Mouse (Mus musculus) spleen, postnatal 14 days (tissue): ENCODE results near the gene Frmpd1.
A peak's percentile ranks its signal among the peaks of the same experiment; 100 is the strongest.

ENCODE experiments used
- DNase-seq, 2 experiments: peaks; one replicate each; pipeline ENCODE4 v3.0.0; 2021 to 2022; ENCODE audit warnings: low spot score in 2 of 2

Frmpd1 gene

DNA sequence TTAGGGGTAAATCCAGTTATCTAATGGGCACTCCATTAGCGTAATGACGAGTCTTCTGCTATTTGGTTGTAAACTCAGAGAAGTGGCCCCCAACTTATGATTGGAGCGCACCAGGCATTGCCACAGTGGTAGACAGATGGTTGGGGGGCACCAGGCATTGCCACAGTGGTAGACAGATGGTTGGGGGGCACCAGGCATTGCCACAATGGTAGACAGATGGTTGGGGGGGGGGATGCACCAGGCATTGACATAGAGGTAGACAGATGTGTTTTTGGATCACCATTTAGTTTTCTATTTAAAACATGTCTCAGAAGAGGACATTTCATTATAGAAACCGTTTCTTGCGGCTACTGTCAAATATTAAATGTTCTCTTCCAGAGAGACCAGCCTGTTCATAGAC lies 53.6 kb downstream of the Frmpd1 start:
- no peak for DNase-seq

DNA sequence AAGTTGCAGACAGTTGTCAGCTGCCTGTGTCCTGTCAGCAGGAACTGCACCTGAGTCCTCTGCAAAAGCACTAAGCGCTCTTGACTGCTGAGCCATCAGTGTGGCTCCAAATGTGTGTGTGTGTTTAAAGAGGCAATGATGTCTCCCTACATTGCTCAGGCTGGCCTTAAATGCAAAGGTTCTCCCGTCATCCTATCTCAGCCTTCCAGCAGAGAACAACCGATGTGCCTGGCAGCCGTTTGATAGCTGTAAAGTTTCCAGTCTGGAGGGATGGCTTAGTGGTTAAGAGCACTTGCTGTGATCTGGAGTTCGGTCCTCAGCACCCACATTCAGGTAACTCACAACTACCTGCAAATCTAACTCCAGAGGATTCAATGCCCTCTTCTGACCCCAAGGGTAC lies 56.7 kb downstream of the Frmpd1 start:
- no peak for DNase-seq

DNA sequence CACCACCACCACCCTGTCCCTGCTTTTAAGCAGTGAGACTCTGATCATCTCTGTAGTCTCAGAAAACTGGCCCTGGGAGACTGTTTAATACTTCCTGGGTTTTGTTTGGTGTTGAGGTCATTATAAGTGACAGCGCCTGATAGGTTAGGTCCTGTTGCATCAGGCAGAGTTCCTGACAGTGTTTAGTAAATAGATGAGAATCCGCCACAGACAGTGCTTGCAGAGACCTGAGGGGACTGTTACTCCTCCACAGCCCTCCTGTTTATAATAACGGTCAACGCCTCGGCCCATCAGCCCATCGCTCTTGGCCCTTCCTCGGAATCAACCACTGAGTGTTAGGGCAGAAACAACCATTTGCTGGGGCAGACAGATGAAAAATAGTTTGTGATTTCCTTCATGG lies 57.5 kb downstream of the Frmpd1 start:
- no peak for DNase-seq

DNA sequence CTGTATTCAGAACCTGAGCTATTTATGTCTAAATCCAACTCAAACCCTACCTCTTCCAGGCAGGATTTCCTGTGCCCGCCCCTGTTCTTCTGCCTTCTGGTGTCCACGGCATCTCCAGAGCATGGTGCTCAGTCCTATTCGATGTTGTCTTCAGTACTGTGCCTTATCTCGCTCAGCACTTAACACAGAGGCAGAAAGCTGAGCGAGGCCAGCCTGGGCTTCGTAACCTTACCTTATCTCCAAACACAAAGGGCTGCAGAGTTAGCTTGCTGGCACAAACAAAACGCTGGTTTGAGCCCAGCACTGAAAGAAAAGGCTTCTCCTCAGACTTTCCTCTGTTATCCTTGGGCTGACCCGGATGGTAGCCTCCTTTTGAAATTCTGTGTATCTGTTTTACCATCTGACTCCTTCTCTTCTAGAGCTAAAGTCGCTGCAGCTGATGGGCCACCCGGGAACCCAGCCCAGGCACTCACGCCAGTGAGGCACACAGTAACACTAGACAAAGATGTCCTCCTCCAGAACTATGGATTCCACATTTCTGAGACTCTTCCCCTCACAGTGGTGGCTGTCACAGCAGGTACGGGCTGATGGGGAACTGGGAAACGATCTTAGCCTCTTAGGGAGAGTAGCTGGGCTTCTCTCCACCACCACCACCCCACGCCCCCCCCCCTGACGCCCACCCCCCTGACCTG lies 58.7 kb downstream of the Frmpd1 start:
- DNase-seq = no peak

DNA sequence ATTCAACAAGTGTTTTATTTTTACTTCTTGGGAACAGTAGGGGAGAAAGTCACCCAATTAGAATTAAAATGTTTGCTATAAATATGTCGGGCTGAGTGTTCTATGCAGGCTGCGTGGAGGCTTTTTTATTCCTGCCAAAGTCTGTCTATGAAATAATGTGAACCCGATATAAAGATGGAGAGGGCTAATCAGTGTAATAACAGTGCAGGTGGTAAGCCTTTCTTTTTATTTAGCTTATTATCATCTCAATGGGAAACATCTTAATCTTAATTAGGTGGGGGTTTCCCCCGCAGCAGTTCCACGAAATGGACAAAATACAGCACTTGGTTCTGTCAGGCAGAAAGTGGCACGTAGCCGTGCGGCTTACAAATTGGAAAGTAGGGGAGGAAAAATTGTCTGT lies 66.6 kb downstream of the Frmpd1 start:
- no peak for DNase-seq

DNA sequence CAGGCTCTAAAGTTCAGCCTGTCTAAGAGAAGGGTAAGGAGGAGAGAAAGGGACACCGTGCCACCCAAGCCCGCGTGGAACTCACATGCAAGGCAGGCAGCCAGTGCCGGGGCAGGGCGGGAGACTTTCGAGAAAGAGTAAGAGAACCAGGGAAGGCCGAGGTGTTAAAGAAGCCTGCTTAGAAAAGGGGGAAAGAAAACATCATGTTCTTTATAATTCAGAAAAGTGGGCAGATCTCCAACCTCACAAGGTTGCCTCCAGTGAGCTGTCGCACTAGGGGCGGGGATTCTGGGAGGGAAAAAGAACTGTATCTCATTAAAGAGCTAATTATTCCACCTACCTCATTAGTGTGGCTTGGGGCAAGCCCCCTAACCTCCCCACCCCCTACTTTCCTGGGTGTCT lies 68.2 kb downstream of the Frmpd1 start:
- DNase-seq = no peak

DNA sequence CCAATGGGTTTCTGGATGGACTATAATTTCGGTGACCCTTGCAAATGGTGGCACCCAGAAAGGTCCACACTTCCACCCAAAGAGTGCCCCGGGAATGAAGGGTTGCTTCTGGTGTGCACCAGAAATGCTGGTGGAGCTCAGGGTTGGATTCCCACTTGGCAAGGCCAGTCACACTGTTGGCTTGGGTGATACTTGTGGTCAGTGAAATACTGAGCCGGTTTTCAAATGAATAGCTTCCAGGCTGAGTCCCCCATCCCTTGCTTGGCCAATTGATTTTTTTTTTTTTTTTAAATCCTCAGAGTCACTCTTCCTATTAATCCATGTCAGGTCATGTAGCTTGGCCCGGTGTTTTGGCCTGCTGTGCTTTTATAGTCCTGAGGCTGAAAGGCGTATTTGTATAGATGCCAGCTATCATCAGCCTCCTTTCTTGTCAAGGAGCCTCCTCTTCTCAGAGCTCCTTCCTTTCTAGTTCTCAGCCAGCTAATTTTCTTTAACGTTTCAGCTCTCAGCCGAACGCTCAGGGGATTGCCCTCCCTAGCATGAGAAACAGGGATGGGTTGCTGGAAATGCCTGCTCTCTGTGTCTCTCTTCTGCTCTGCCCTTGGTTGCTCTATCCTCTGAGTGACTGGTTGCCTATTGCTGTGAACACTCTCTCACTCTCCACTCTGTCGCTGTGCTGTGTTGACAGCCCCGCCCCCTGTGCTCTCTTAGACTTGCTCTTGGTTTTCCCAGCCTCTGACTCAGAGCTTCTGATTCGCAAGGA lies 69.3 kb downstream of the Frmpd1 start:
- DNase-seq = no peak

DNA sequence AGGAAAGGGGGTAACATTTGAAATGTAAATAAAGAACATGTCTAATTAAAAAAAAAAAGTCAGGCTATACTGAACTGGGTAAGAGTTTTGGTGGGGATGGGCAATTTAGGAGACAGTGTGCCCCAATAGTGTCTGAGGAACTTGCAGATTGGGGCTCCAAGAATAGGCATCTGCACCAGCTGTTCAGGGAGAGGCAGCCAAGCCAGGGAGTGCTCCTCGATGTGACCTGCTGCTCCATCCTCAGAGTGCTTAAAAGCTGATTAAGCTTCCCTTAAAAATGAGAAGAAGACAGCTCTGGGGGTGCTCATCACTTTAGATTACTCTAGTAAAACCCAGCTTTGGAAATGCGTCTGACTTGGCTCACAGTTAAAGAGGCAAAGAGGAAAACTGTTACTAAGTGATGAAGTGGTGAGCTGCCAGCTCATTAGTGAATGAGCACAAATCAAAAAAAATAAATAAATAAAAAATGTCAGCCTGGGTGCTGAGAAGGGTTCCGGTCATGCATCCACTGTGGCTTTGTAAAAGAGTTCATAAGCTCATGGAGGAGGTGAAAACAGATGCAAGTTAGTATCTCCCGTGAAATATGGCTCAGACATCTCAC lies 74.7 kb downstream of the Frmpd1 start:
- DNase-seq = no peak

DNA sequence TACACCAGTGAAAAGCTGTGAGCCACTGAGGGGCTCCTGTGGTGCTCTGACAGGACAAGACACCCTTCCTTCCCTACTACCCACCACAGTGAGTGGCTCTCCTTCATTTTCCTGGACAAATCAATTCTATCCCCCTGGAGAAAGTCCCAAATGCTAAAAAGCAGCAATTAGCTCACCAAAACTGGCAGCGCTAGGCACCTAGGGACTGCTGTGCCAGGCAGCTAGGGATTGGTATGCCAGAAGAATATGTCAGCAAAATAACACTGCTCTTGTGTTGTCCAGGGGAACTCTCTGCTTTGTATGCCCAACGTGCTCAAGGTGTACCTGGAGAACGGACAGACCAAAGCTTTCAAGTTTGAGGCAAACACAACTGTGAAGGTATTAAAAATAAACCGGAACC lies 76.9 kb downstream of the Frmpd1 start:
- no peak for DNase-seq

DNA sequence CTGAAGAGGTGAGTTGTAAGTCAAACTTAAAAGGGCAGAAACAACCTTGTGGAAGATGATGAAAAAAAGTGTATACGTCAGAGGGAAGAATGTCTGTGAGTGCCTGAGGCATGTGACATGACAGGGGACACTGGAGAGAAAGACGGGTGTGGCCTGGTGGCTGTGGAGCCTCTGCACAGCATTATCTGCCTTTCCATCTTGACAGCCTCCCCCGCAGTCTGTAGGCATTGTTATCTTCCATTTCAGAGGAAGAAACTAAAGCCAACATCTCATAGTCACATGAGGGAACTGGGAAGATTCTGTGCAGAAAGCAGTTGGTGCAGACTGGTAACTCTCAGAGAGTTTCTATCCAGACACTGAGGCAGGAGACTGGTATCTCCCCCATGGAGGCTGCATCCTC lies 83.2 kb downstream of the Frmpd1 start:
- DNase-seq = no peak

DNA sequence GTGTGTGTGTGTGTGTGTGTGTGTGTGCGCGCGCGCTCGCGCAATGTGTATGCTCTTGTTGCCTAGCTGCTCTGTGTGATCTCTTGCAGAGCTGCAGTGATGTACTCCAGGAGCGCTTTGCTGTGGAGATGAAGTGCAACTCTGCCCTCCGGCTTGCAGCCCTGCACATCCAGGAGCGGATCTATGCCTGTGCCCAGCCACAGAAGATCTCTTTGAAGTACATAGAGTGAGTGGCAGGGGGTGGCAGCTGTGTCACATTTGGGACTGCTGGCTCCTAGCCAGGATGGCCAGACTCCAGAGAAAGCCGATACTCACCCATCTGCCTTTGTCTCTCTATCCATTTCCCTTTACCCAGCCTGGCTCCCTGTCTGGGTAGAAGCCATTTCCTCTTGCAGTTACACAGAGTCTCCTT lies 86.4 kb downstream of the Frmpd1 start:
- DNase-seq = no peak

DNA sequence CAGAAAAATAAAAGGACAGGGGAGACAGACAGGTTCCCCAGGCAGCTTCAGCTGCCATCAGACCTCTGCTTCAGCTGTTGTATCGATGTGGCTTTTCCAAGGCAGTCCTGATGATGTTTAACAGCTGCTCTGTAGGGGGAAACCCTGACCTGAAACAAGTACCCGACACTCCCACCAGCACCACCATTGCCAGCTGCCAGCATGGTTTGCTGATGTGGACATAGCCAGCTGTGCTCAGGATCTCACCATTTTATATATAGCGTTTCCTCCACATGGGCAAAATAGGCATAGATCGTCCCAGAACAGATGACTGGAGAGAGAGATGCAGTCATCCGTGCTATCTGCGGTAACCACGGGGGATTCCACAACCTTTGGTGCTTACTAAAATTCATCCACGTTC lies 91.1 kb downstream of the Frmpd1 start:
- DNase-seq = no peak

DNA sequence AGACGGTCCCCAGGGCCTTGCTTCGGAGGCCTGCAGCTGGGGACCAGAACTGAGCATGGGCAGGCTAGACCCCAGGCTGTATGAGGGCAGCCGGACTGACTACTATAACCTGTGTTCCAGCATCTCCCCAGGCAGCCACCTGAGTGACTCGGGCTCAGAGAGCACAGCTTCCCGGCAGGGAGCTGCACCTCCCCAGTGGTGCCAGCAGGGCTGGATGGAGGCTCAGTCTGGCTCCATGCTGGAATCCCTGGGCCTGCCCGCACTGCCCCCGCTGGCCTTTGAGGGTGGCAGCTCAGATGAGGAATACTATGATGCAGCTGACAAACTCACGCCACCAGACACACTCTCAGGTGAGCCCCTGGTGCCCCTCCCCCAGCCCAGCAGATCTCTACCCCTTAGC lies 94.6 kb downstream of the Frmpd1 start:
- no peak for DNase-seq

DNA sequence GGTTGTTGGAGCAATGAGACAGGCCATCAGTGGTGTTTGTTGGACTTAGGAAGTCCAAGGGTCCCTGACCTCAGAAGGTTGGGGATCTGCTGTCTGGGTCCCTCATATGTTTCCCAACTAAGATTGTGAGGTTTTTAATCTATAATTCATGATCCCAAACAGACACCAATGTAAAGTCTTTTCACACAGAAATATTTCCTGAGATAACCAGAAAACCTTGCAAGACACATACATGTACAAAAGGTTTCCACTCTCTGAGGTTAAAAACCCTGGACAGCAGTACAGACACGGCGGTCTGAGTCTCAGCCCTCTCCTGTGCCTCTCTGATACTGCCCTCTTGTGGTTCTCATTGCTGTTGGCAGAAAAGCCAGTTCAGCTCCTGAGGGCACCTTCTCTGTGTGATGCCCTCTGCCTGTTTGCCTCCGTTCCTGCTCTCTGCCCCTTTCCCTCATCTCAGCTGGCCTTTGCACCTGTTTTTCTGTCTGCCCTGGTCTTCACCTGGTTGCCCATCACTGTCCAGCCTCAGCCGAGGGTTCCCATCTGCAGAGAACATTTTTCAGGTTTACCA lies 95.4 kb downstream of the Frmpd1 start:
- DNase-seq = peak in 1 of 2 experiments; percentile 42

DNA sequence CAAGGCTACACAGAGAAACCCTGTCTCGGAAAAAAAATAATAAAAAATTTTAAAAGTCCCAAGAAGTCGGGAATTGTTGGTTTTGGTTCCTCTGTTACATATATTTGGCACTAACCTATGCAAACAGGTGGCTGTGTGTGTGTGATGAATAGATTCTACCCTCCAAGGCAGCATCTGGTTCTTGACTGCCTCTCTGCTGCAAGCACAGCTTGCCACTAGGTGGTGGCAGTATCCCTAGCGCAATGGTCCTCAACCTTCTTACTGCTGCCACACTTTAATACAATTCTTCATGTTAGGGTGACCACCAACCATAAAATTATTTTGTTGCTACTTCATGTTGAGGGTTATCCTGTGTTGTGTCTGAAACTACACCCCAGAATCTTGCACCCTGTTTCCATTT lies 101.6 kb downstream of the Frmpd1 start:
- DNase-seq = no peak

DNA sequence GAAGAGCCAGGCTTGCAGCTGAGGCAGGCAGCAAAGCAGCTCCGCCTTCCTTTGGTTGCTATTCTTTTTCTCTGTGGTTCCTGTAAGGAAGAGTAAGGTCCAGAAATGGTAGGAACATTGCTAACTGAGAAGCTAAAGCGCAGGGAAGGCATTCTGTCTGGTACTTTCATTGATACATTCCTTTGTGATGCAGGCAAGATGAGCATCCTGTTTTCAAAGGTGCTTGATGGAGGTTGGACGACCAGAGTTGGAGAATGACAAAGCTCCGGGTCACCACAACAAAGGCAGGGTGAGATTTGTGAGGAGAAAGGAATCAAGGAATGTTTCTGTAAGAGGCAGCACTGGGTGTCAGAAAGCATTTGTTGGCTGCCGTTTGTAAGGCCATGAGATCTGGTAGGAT lies 103.2 kb downstream of the Frmpd1 start:
- no peak for DNase-seq

DNA sequence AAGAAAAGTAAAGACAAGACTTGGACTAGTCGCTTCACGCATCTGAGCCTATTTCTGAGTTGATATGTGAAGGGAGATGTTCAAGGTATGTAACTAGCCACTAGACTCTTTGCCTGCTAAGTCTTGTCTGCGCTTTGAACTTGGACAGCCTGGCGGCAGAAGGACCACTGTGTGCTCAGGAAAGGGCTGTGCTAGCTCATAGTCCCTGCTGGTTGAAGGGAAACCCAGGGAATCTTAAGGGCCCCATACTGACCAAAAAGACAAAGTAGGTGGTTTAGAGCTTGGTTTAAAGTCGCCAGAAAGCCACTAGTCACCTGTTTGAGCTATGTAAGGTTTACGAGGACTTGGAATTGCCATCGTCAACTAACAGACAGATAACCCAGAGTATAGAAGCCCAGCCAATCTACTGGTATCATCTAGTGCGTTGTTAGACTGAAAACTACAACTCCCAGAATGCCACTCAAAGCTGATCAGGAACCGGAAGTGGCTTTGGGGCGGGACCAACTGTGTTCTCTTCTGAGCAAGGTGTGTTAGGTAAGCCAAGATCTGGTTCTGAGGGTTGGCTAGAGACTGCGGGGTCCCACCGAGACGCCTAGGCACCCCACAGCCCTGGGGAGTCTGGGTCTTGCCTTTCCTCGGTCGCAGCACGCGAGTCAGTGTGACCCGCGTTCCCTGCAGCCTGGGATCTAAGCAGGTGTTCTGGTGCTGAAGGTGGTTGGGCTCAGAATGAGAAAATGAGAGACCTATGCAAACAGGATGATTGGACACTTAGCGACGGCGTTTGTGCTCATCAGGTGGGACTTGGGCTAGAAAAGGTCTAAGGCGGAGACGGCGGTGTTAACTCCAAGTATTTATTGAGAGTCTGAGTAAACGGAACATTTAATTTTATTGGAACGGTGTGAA lies 112.2 kb downstream of the Frmpd1 start, which contains the start of gene Trmt10b:
TSS of gene Trmt10b (plus strand) at position 466 of the 903 bp plus-strand sequence.
- DNase-seq = peak; percentile 36 to 60

DNA sequence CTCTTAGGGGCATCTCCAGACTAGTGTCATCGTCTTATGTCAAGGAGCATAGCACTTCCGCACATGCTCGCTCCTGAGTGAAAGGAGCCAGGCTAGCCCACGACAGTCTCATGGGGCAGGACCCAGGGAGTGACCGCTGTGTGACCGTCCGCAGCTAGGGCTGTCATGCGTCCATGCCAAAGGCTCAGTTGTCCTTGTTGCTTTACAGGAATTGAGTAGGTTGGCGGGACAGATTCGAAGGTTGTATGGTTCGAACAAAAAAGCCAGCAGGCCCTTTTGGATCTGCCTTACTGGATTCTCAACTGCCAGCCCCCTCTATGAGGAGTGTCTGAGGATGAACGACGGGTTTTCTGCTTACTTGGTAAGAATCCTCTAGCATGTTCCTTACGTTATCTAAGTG lies 120.9 kb downstream of the Frmpd1 start:
- no peak for DNase-seq

DNA sequence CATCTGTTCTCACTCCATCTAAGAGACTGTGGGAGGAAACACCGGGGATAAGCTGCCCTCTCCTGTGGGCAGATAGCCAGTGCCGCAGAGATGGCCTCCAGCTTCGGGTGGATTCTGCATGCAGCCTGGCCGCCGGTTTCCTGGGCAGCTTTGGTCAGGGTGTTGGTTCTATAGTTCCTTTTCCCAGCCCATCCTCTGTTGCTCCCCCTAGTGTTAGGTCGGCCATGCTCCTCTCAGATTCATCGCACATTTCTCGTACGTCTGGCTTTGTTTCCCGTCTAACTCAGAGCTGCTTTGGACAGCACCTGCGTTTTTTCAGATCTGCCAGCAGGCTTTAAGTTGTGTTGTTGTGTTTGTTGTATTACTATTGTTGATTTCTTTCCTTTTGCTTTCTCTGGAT lies 123.4 kb downstream of the Frmpd1 start:
- no peak for DNase-seq

DNA sequence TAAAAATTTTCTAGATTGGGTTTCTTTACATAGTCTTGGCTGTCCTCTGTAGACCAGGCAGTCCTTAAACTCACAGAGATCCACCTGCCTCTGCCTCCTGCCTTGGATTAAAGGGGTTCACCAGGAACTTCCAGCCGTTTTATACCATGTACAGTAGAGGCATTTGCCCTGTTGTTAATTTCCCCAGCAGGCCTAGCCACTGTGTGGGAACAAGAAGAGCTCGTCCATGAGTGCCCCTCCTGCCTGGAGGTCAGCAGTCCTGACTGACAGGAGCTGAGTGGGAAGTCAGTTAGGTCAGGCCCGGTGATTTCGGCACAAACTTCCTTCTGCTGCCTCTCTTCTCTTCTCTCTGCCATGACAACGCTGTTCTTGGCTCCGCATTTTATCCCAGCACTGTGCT lies 123.9 kb downstream of the Frmpd1 start:
- DNase-seq = no peak

DNA sequence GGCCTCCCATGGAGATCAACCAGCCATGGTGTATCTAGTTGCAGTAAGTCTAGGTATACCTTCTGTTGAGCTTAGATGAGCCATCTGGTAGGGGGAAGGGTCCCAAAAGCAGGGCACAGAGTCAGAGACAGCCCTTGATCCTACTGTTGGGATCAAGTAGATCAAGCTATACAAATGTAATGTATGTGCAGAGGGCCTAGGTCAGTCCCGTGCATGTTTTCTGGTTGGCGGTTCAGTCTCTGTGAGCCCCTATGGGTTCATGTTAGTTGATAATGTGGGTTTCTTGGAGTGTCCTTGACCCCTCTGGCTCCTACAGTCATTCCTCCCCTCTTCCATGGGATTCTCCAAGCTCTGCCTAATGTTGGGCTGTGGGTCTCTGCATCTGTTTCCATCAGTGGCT lies 126.4 kb downstream of the Frmpd1 start:
- no peak for DNase-seq
